Mouse (Mus musculus) myocyte (in vitro differentiated cells): ENCODE data around the gene C8b.

Source experiments
- CEBPB ChIP-seq: IDR thresholded peaks from 2 replicates; pipeline ENCODE4 v1.6.1; 2011; ENCODE audit warnings: mild to moderate bottlenecking, moderate library complexity; ENCODE audit not compliant: poor library complexity, insufficient read depth, severe bottlenecking
- E2F4 ChIP-seq: IDR thresholded peaks from one replicate; pipeline ENCODE4 v1.6.1; 2011; ENCODE audit warnings: mild to moderate bottlenecking, control low read depth, moderate library complexity; ENCODE audit not compliant: insufficient read depth
- MAX ChIP-seq: IDR thresholded peaks from one replicate; pipeline ENCODE4 v1.6.1; 2011; ENCODE audit warnings: low read depth, mild to moderate bottlenecking, control low read depth
- MYOD1 ChIP-seq, 3 experiments: IDR thresholded peaks; one replicate each; pipeline ENCODE4 v1.6.1; 2011; ENCODE audit warnings: control low read depth in 2 of 3, low read depth in 2 of 3, mild to moderate bottlenecking in 2 of 3, moderate library complexity in 1 of 3; ENCODE audit not compliant: insufficient read length in 2 of 3, control insufficient read depth in 1 of 3
- MYOG ChIP-seq, 3 experiments: IDR thresholded peaks; one replicate each; pipeline ENCODE4 v1.6.1; 2011; ENCODE audit warnings: control low read depth in 2 of 3, low read depth in 2 of 3, mild to moderate bottlenecking in 2 of 3; ENCODE audit not compliant: insufficient read length in 2 of 3, control insufficient read depth in 1 of 3, insufficient read depth in 1 of 3
- POLR2A ChIP-seq: IDR thresholded peaks from one replicate; pipeline ENCODE4 v1.6.1; 2011; ENCODE audit warnings: low read depth, mild to moderate bottlenecking, control low read depth, moderate library complexity; ENCODE audit not compliant: insufficient read length
- POLR2AphosphoS2 ChIP-seq: IDR thresholded peaks from one replicate; pipeline ENCODE4 v1.6.1; 2011; ENCODE audit warnings: low read depth, control low read depth; ENCODE audit not compliant: insufficient read length
- REST ChIP-seq: IDR thresholded peaks from one replicate; pipeline ENCODE4 v1.6.1; 2011; ENCODE audit warnings: mild to moderate bottlenecking, control low read depth, moderate library complexity; ENCODE audit not compliant: insufficient read depth, insufficient read length
- TCF12 ChIP-seq: IDR thresholded peaks from one replicate; pipeline ENCODE4 v1.6.1; 2011; ENCODE audit warnings: mild to moderate bottlenecking, control low read depth; ENCODE audit not compliant: poor library complexity, insufficient read depth, severe bottlenecking
- USF1 ChIP-seq: IDR thresholded peaks from one replicate; pipeline ENCODE4 v1.6.1; 2011; ENCODE audit warnings: low read depth, mild to moderate bottlenecking, control low read depth, moderate library complexity

DNA sequence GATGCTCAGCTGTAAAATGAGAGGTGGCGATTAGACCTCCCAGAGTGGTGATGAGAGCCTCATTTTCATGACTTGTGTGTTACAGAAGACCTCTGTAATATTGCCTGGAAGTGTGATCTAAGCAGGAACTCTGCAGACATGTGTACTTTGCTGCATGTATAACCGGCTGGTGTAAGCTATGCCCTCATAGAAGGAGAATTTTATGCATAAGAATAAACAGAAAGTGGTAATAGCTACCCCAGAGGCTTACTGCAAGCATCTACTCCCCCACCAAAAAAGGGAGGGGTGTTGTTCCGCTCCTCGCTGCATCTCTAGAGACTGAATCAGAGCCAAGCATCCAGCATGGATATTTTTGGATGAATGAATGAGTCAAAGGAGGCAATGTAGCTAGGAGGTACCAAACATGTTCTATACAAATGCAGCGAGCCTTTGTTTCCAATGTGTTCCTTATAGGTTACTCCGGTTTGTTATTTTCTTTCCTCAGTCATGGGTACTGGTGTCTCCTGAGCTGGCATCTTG, 42.5 kb upstream of the C8b start:
- TF ChIP-seq MYOD1 (IDR thresholded peaks at IDR 0.05; ENCODE audit: control insufficient read depth in 1 of 3, insufficient read length in 2 of 3, low read depth in 2 of 3), result no peak
- TF ChIP-seq MAX, result no peak
- TF ChIP-seq POLR2A, result no peak
- no peak for TF ChIP-seq CEBPB
- TF ChIP-seq MYOG (IDR thresholded peaks at IDR 0.05; ENCODE audit: control insufficient read depth in 1 of 3, insufficient read depth in 1 of 3, insufficient read length in 2 of 3, low read depth in 2 of 3), result no peak
- no peak for TF ChIP-seq POLR2AphosphoS2
- TF ChIP-seq E2F4, result no peak
- no peak for TF ChIP-seq TCF12
- TF ChIP-seq USF1, result no peak
- no peak for TF ChIP-seq REST
